Mouse (Mus musculus) urinary bladder, adult 2 months (tissue): ENCODE results near the gene Spata3. TPM values are rescaled to one million over a fixed set of nuclear protein-coding genes. Genes with fewer than 3 reads are reported as not detected.
A peak's percentile ranks its signal among the peaks of the same experiment; 100 is the strongest.

Experiments used
- DNase-seq: peaks from one replicate; pipeline ENCODE4 v3.0.0; 2022; ENCODE audit warnings: low spot score
- polyA plus RNA-seq: library from polyadenylated mRNA; depleted of rRNA; stranded (reverse); fragments of >200 nt; gene quantifications from 2 replicates; pipeline ENCODE4 v1.2.3, GENCODE M21; 2012

Spata3 gene
- polyA plus RNA-seq, 1 experiment: not detected

GRCm38 (mm10) chr1:86032273-86032987, 15.8 kb downstream of the Spata3 start:
- DNase-seq: no peak

GRCm38 (mm10) chr1:86038191-86038951, 21.8 kb downstream of the Spata3 start:
- DNase-seq: no peak

GRCm38 (mm10) chr1:86040131-86040530, 23.5 kb downstream of the Spata3 start:
- no peak for DNase-seq

GRCm38 (mm10) chr1:86040817-86041216, 24.2 kb downstream of the Spata3 start:
- no peak for DNase-seq

DNA sequence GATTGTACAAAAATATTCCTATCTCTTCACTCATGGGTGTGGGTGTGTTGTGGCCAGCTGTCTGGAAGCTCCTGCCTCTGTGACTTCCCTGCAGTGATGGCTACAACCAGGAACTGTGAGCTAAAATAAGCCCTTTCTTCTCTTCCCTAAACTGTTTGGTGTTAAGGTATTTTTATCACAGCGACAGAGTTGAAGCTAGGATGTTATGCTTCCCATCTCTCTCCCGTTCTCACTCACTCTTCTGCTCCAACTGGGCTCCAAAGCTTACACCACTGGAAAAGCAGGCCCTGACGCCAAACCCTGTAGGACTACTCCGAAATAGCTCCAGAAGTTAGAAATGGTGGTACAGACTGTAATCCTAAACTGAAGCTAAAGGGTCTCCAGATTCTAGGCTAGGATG, 28.4 kb downstream of the Spata3 start:
- DNase-seq: no peak

DNA sequence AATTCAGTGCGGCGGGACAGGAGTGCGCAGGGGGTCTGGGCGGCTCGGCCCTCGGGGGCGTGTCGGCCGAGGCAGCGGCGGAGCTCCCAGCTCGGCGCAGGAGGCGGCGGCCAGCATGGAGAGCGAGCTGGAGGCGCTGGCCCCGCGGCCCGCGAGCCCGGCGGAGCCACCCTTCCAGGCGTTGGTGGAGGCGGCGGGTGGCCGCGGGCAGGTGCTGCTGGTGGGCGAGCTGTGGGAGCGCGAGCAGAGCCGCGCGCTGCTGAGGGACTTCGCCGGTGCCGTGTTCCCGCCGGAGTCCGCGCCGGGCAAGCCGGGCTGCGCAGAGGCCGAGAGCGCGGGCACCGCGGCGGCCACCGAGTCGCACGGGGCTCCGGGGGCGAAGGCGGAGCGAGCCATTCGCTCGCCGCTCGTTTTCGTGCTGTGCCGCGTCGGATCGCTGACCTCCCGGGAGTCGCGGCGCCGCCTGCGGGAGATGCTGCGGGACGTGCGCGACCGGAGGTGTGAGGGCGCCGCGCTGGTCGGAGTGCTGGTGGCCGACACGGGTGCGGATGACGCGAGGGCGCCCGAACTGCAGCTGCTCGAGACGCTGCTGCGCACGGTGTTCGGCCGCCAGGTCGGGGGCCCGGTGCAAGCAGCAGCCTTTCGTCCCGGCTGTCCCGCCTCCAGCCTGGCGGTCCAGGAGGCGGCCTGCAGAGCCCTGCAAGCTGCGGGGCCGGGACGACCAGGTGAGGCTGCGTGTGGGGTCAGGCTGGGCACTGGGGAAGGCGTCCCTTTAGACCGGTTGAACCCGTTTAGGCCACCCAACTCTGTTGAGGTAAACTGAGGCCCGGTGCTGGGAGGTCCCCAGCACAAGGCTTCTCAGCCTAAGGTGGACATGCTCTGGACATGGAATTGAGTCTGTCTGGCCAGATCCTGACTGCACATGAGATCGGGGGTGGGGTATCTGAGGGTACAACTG, 29.5 kb downstream of the Spata3 start, which contains the start of gene 2810459M11Rik:
Gene 2810459M11Rik (plus strand): TSS at position 16 of the 958 bp plus-strand sequence.
- peak; percentile 43 for DNase-seq

GRCm38 (mm10) chr1:86046833-86047563, 30.4 kb downstream of the Spata3 start:
- DNase-seq: no peak

GRCm38 (mm10) chr1:86048231-86048630, 31.6 kb downstream of the Spata3 start:
- no peak for DNase-seq

DNA sequence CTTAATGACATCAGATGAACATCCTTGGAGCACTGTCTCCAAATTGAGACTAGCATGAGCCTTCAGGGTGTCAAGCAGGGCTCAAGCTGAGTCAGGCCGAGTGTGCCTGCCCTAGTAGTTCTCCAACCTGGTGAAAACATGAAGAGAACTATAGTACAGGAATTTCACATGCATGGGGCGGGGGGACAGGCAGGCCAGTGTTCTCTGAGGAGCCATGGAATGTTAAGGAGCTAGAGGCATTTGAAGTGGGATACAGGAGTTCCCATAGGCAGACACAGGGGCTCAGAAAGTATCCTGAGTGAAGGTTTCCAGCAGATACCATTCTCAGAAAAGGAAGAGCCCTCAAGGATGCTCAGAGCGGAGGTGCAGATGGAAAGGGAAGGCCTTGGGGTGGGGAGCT, 32.1 kb downstream of the Spata3 start:
- no peak for DNase-seq

- no peak for DNase-seq
These were observed 36.7 kb downstream of the Spata3 start for GRCm38 (mm10) chr1:86053198-86053921.

DNA sequence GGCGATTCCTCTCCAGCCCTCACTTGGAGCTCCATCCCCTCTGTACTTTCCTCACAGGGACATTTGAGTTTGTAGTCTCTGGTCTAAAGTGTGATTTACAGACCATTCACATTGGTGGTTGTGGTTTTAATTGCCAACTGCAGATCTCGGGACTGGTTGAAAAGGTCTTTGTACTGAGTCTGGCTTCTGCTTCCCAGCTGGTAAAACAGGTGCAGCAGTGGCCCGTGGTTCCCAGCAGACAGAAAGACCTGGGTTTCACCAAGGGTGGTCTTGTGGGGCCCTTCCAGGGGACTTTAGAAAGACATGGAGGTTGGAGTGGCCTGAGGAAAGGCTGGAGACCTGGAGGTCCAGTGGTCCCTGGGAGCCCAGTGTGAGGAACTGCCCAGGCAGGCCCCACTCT, 38.3 kb downstream of the Spata3 start:
- DNase-seq: no peak

DNA sequence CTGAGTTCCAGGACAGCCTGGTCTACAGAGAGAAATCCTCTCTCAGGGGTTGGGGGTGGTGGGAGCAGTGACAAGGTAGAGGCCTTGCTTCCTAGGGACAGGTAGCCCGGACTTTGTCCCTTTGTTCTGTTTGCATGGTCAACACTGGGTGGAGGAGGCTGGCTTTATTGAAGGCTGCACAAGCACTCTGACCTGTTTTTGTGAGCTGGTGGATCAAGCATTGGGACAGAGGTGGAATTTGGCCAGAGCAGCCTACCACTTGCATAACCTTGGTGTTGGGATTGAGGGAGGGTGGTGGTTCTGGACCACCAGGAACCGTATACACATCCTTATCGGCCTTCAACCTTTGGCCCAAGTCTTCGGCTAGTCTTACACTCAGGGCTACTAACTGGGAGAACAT, 39.7 kb downstream of the Spata3 start:
- DNase-seq: no peak

GRCm38 (mm10) chr1:86058856-86059769, 42.5 kb downstream of the Spata3 start:
- peak; percentile 67 for DNase-seq

DNA sequence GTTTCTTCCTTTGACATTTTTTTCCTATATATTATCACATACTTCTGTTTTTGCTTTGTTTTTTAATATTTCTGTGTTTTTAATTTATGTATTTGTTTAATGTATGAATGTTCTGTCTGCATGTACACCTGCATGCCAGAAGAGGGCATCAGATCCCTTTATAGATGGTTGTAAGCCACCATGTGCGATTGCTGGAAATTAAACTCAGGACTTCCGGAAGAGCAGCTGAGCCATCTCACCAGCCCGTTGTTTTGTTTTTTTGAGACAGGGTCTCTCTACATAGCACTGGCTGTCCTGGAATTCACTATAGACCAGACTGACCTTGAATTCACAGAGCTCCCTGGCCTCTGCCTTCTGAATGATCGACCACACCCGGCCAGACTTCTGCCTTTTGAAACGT, 45.9 kb downstream of the Spata3 start:
- DNase-seq: no peak

- peak; percentile 83 for DNase-seq
These were observed 47.8 kb downstream of the Spata3 start, which contains the start of gene Psmd1 for GRCm38 (mm10) chr1:86064271-86064991. Gene Psmd1 (plus strand): TSS chr1:86064387.

GRCm38 (mm10) chr1:86076565-86076964, 59.9 kb downstream of the Spata3 start:
- no peak for DNase-seq
